Mouse (Mus musculus): ENCODE results near the gene Sfxn2. TPM values are rescaled to one million over a fixed set of nuclear protein-coding genes. Genes with fewer than 3 reads are reported as not detected.

Gene Sfxn2
- polyA plus RNA-seq, 1 experiment, result 1.3 TPM

DNA sequence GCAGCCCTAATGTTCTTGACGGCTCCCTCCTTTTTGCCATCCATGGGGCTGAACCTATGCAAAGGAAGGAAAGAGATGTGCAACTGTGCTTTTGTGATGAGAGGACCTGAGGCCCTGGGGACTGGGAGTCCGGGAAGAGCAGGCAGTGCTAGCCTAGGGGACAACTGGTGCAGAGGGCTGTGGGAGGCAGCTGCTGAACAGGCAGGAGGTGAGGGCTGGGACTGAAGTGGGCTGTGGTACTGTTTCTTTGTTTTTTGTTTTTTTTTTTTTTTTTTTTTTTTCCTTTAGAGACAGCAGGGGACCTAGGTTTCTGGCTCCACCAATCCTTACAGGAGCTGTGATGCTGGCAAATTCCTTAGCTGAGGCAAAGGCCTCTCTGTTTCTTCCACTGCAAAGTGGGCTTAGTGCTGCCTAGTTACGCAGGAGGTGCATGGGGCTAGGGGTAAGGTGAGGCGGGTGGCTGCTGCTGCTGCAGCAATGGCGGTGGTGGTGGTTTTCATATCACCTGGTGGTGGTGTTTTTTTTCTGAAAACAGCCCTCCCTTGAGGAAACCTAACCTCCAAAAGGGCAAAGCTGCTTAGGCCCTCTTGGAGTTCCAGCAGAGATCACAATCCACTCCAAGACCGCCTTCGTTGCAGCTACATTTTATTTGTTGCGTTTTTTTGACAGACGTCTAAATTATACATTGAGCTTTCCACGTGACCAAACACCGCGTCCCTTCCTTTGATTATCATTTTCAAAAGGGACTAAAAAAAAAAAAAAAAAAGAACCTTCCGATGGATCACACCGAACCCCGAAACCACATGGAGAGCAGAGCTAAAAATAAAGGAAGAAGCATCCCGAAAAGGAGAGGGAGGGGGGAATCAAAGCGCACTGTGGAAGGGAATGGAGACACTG lies 45.3 kb upstream of the Sfxn2 start:
- Histone ChIP-seq H3K27ac (ENCODE audit: insufficient read depth, low read depth, low read length) (no peak overlapping the region), H3K4me1 (ENCODE audit: control insufficient read depth, insufficient read depth, insufficient read length, low read length) (peaks cover 38% of the 10 kb centered on the region), H3K36me3 (ENCODE audit: control insufficient read depth, insufficient read depth, low read length) (no peaks in the 10 kb centered on the region), H3K4me3 (ENCODE audit: low read depth, low read length) (peak overlapping the region; percentile 19), H3K27me3 (ENCODE audit: control insufficient read depth, insufficient read depth, low read length) (no peaks in the 10 kb centered on the region)
- 74% methylated on average over 17 of the region's 17 CpGs for WGBS
- no peak for TF ChIP-seq CTCF (IDR thresholded peaks at IDR 0.05; ENCODE audit: extremely low read depth, insufficient read length, insufficient replicate concordance, low read depth, low read length)
- TF ChIP-seq POLR2A (IDR thresholded peaks at IDR 0.05; ENCODE audit: low read depth, low read length), result no peak

DNA sequence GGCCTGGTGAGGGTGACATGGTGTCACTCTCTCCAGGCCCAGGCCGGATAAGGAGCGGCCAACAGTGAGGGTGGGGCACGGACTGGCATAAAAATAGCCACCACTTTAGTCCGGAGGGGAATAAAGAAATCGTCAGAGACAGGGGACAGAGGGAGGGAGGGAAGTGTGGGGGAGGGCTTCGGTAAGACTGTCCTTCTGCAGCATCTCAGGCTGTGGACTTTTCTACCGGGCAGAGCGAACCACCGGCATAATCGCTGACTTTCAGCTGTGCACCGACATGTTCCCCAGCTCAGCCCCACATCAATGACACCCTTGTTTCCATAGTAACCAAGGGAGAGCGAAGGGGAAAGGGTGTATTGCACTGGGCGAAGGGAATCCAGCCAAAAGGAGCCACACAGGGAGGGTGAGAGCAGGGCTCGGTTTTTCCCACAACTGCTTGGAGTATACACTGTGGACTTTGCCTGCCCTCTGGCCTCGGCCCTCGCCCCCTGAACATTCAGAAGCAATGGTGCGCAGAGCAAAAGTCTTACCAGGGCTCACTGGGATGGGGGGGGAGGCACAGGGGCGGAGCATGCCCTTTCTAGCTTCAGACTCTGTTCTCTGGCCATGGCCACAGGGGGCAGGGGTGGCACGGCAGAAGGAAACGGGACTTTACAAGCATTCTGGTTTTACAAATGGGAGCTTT lies 44.5 kb upstream of the Sfxn2 start:
- H3K4me1 ChIP-seq (ENCODE audit: control insufficient read depth, insufficient read depth, insufficient read length, low read length), result peaks cover 37% of the 10 kb centered on the region
- no peaks in the 10 kb centered on the region for H3K36me3 ChIP-seq (ENCODE audit: control insufficient read depth, insufficient read depth, low read length)
- 7% methylated on average over 20 of the region's 20 CpGs for WGBS
- H3K27me3 ChIP-seq (ENCODE audit: control insufficient read depth, insufficient read depth, low read length), result no peaks in the 10 kb centered on the region
- H3K27ac ChIP-seq (ENCODE audit: insufficient read depth, low read depth, low read length), result no peak overlapping the region
- H3K4me3 ChIP-seq (ENCODE audit: low read depth, low read length), result peak overlapping the region; percentile 19
- TF ChIP-seq POLR2A (IDR thresholded peaks at IDR 0.05; ENCODE audit: low read depth, low read length) (no peak), CTCF (IDR thresholded peaks at IDR 0.05; ENCODE audit: extremely low read depth, insufficient read length, insufficient replicate concordance, low read depth, low read length) (no peak)

- Histone ChIP-seq H3K36me3 (ENCODE audit: control insufficient read depth, insufficient read depth, low read length) (no peaks in the 10 kb centered on the region), H3K4me1 (ENCODE audit: control insufficient read depth, insufficient read depth, insufficient read length, low read length) (peaks cover 34% of the 10 kb centered on the region), H3K27me3 (ENCODE audit: control insufficient read depth, insufficient read depth, low read length) (no peaks in the 10 kb centered on the region), H3K27ac (ENCODE audit: insufficient read depth, low read depth, low read length) (no peak overlapping the region), H3K4me3 (ENCODE audit: low read depth, low read length) (no peak overlapping the region)
- no peak for TF ChIP-seq CTCF (IDR thresholded peaks at IDR 0.05; ENCODE audit: extremely low read depth, insufficient read length, insufficient replicate concordance, low read depth, low read length)
- 69% methylated on average over 13 of the region's 13 CpGs for WGBS
Observed at GRCm38 (mm10) chr19:46529601-46530448, 43.3 kb upstream of the Sfxn2 start.

DNA sequence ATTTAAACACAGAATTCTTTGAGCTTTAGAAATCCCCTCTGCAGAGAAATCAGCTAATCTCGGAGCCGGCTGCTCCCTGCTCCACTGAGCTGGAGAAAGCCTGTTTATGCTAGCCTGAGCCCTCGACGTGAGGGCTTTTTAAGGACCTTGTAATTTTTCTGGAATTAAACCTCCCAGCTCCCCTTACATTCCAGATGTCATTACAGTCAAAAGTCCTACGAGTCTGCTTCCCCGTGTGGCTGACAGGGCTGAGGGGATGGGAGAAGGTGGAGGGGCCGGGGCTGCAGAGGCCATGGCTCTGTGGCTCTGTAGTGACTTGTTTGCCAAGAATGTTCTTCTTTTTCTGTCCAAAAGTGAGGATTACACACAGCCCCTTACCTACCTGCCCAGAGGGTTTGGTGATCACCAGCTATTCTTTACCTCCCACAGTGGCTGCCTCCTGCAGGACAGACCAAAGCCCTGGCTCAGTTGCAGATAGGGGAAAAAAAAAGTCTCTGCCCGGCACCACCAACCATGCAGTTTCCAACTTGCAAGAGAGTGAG lies 42.6 kb upstream of the Sfxn2 start:
- TF ChIP-seq POLR2A (IDR thresholded peaks at IDR 0.05; ENCODE audit: low read depth, low read length) (no peak), CTCF (IDR thresholded peaks at IDR 0.05; ENCODE audit: extremely low read depth, insufficient read length, insufficient replicate concordance, low read depth, low read length) (no peak)
- Histone ChIP-seq H3K36me3 (ENCODE audit: control insufficient read depth, insufficient read depth, low read length) (no peaks in the 10 kb centered on the region), H3K4me1 (ENCODE audit: control insufficient read depth, insufficient read depth, insufficient read length, low read length) (peaks cover 36% of the 10 kb centered on the region), H3K27ac (ENCODE audit: insufficient read depth, low read depth, low read length) (no peak overlapping the region), H3K4me3 (ENCODE audit: low read depth, low read length) (no peak overlapping the region), H3K27me3 (ENCODE audit: control insufficient read depth, insufficient read depth, low read length) (no peaks in the 10 kb centered on the region)
- whole genome bisulfite sequencing, result 78% methylated on average over 8 of the region's 8 CpGs

GRCm38 (mm10) chr19:46531071-46532030 lies 41.8 kb upstream of the Sfxn2 start:
- 54% methylated on average over 16 of the region's 16 CpGs for WGBS
- no peaks in the 10 kb centered on the region for H3K27me3 ChIP-seq (ENCODE audit: control insufficient read depth, insufficient read depth, low read length)
- no peaks in the 10 kb centered on the region for H3K36me3 ChIP-seq (ENCODE audit: control insufficient read depth, insufficient read depth, low read length)
- peaks cover 36% of the 10 kb centered on the region for H3K4me1 ChIP-seq (ENCODE audit: control insufficient read depth, insufficient read depth, insufficient read length, low read length)
- H3K27ac ChIP-seq (ENCODE audit: insufficient read depth, low read depth, low read length), result no peak overlapping the region
- TF ChIP-seq POLR2A (IDR thresholded peaks at IDR 0.05; ENCODE audit: low read depth, low read length), result no peak
- TF ChIP-seq CTCF (IDR thresholded peaks at IDR 0.05; ENCODE audit: extremely low read depth, insufficient read length, insufficient replicate concordance, low read depth, low read length), result no peak
- no peak overlapping the region for H3K4me3 ChIP-seq (ENCODE audit: low read depth, low read length)
